Mouse (Mus musculus): ENCODE data around the gene Fmo2. TPM values are rescaled to one million over a fixed set of nuclear protein-coding genes. Genes with fewer than 3 reads are reported as not detected.

Gene Fmo2
- total and polyA plus RNA-seq, 3 experiments = not detected

GRCm38 (mm10) chr1:162931310-162931875 is 32.9 kb upstream of the Fmo2 start:
- H3K36me3 ChIP-seq (replicated peaks in 1 of 2; ENCODE audit: control insufficient read depth in 1 of 2, insufficient read depth in 1 of 2, low read length in 1 of 2) = no peaks in the 10 kb centered on the region
- no peak overlapping the region for H3K27ac ChIP-seq (ENCODE audit: insufficient read depth, low read depth)
- DNase-seq (ENCODE audit: extremely low read depth) = no peak
- H3K79me2 ChIP-seq (replicated peaks; ENCODE audit: control insufficient read depth, extremely low read depth, insufficient read depth, poor library complexity, severe bottlenecking) = no peaks in the 10 kb centered on the region
- H3K27me3 ChIP-seq (replicated peaks) = no peaks in the 10 kb centered on the region
- no peak overlapping the region for H3K4me2 ChIP-seq (ENCODE audit: insufficient read depth, low read depth, poor library complexity, severe bottlenecking)
- TF ChIP-seq POLR2A (IDR thresholded peaks at IDR 0.05; ENCODE audit: low read depth, low read length) = no peak
- no peak for TF ChIP-seq USF2 (conservative IDR thresholded peaks at IDR 0.05; ENCODE audit: low read depth, low read length)
- no peak for TF ChIP-seq JUN (IDR thresholded peaks at IDR 0.05; ENCODE audit: insufficient read depth, low read depth, low read length)
- no peak for TF ChIP-seq POLR2AphosphoS2 (IDR thresholded peaks at IDR 0.05; ENCODE audit: low read depth, low read length)
- TF ChIP-seq MXI1 (IDR thresholded peaks at IDR 0.05; ENCODE audit: low read depth, low read length) = no peak
- no peak for TF ChIP-seq CHD1 (IDR thresholded peaks at IDR 0.05; ENCODE audit: low read depth, low read length)
- TF ChIP-seq ZKSCAN1 (IDR thresholded peaks at IDR 0.05; ENCODE audit: borderline replicate concordance, low read depth, low read length) = no peak
- TF ChIP-seq MYC (IDR thresholded peaks at IDR 0.05; ENCODE audit: low read depth, low read length) = no peak
- no peak for TF ChIP-seq USF1 (IDR thresholded peaks at IDR 0.05; ENCODE audit: low read depth, low read length)
- TF ChIP-seq KAT2A (IDR thresholded peaks at IDR 0.05; ENCODE audit: insufficient replicate concordance, low read length) = no peak
- TF ChIP-seq PAX5 (IDR thresholded peaks at IDR 0.05; ENCODE audit: low read length) = no peak
- TF ChIP-seq CTCF (conservative IDR thresholded peaks at IDR 0.05 in 1 of 2, IDR thresholded peaks at IDR 0.05 in 1 of 2; ENCODE audit: low read depth in 2 of 2, low read length in 2 of 2) = no peak
- no peak for TF ChIP-seq SMC3 (IDR thresholded peaks at IDR 0.05; ENCODE audit: low read depth, low read length)
- dilution Hi-C loops (cut with MboI; ENCODE audit: extremely low pct_ligation_motif_present, extremely low pct_unique_long_range_greater_than_20kb, low sequenced_read_pairs) (no loop called here), in situ Hi-C loops (cut with MboI; ENCODE audit: low pct_ligation_motif_present, low pct_unique_long_range_greater_than_20kb, low sequenced_read_pairs) (no loop called here)
- no peak overlapping the region for H3K9ac ChIP-seq (ENCODE audit: insufficient read depth, low read depth)
- no peak overlapping the region for H3K4me3 ChIP-seq (replicated peaks in 1 of 3; ENCODE audit: low read depth in 2 of 3, low read length in 2 of 3, poor library complexity in 1 of 3)
- peaks cover 5 to 8% of the 10 kb centered on the region in 2 experiments; a peak in 3 of 4 replicates for H3K4me1 ChIP-seq (ENCODE audit: control insufficient read depth in 1 of 2, insufficient read depth in 2 of 2)
- no peaks in the 10 kb centered on the region for H3K9me3 ChIP-seq (replicated peaks; ENCODE audit: low read length)

- no peak overlapping the region for H3K9ac ChIP-seq (ENCODE audit: insufficient read depth, low read depth)
- TF ChIP-seq CHD1 (IDR thresholded peaks at IDR 0.05; ENCODE audit: low read depth, low read length) = no peak
- no peak for TF ChIP-seq MAFK (IDR thresholded peaks at IDR 0.05; ENCODE audit: insufficient replicate concordance, low read length)
- TF ChIP-seq MXI1 (IDR thresholded peaks at IDR 0.05; ENCODE audit: low read depth, low read length) = no peak
- no peak for TF ChIP-seq HCFC1 (IDR thresholded peaks at IDR 0.05; ENCODE audit: low read depth, low read length)
- no peak for TF ChIP-seq POLR2AphosphoS2 (IDR thresholded peaks at IDR 0.05; ENCODE audit: low read depth, low read length)
- no peak for TF ChIP-seq USF1 (IDR thresholded peaks at IDR 0.05; ENCODE audit: low read depth, low read length)
- TF ChIP-seq PAX5 (IDR thresholded peaks at IDR 0.05; ENCODE audit: low read length) = no peak
- TF ChIP-seq MAZ (IDR thresholded peaks at IDR 0.05; ENCODE audit: low read depth, low read length) = no peak
- TF ChIP-seq KAT2A (IDR thresholded peaks at IDR 0.05; ENCODE audit: insufficient replicate concordance, low read length) = no peak
- TF ChIP-seq SIN3A (IDR thresholded peaks at IDR 0.05; ENCODE audit: low read length) = no peak
- no peak for TF ChIP-seq NELFE (IDR thresholded peaks at IDR 0.05; ENCODE audit: low read depth, low read length)
- TF ChIP-seq RCOR1 (conservative IDR thresholded peaks at IDR 0.05; ENCODE audit: low read depth, low read length) = no peak
- TF ChIP-seq POLR2A (IDR thresholded peaks at IDR 0.05; ENCODE audit: low read depth, low read length) = no peak
- no peak for TF ChIP-seq CHD2 (IDR thresholded peaks at IDR 0.05; ENCODE audit: low read length)
- no peak for TF ChIP-seq NRF1 (IDR thresholded peaks at IDR 0.05; ENCODE audit: low read depth, low read length)
- no peak for TF ChIP-seq ZNF384 (IDR thresholded peaks at IDR 0.05; ENCODE audit: low read depth, low read length)
- TF ChIP-seq ETS1 (conservative IDR thresholded peaks at IDR 0.05; ENCODE audit: low read depth, low read length) = no peak
- no peak for TF ChIP-seq USF2 (conservative IDR thresholded peaks at IDR 0.05; ENCODE audit: low read depth, low read length)
- no peak for TF ChIP-seq TBP (conservative IDR thresholded peaks at IDR 0.05; ENCODE audit: low read depth, low read length)
- no peak for TF ChIP-seq TCF12 (IDR thresholded peaks at IDR 0.05; ENCODE audit: low read depth, low read length)
- H3K4me2 ChIP-seq (ENCODE audit: insufficient read depth, low read depth, poor library complexity, severe bottlenecking) = no peak overlapping the region
- no peaks in the 10 kb centered on the region for H3K36me3 ChIP-seq (replicated peaks in 1 of 2; ENCODE audit: control insufficient read depth in 1 of 2, insufficient read depth in 1 of 2, low read length in 1 of 2)
- peaks cover 5 to 8% of the 10 kb centered on the region in 2 experiments; a peak in 3 of 4 replicates for H3K4me1 ChIP-seq (ENCODE audit: control insufficient read depth in 1 of 2, insufficient read depth in 2 of 2)
- no peaks in the 10 kb centered on the region for H3K79me2 ChIP-seq (replicated peaks; ENCODE audit: control insufficient read depth, extremely low read depth, insufficient read depth, poor library complexity, severe bottlenecking)
- H3K4me3 ChIP-seq (replicated peaks in 1 of 3; ENCODE audit: low read depth in 2 of 3, low read length in 2 of 3, poor library complexity in 1 of 3) = no peak overlapping the region
- in situ Hi-C loops (cut with MboI; ENCODE audit: low pct_ligation_motif_present, low pct_unique_long_range_greater_than_20kb, low sequenced_read_pairs) = no loop called here
- dilution Hi-C loops (cut with MboI; ENCODE audit: extremely low pct_ligation_motif_present, extremely low pct_unique_long_range_greater_than_20kb, low sequenced_read_pairs) = no loop called here
- no peaks in the 10 kb centered on the region for H3K27me3 ChIP-seq (replicated peaks)
- H3K27ac ChIP-seq (ENCODE audit: insufficient read depth, low read depth) = no peak overlapping the region
- no peak for DNase-seq (ENCODE audit: extremely low read depth)
- H3K9me3 ChIP-seq (replicated peaks; ENCODE audit: low read length) = no peaks in the 10 kb centered on the region
Observed at GRCm38 (mm10) chr1:162930631-162931030, 32.1 kb upstream of the Fmo2 start.

All from CH12.LX (cell line).